Mouse (Mus musculus): ENCODE data around the gene Hfm1. TPM values are rescaled to one million over a fixed set of nuclear protein-coding genes. Genes with fewer than 3 reads are reported as not detected.
A peak's percentile ranks its signal among the peaks of the same experiment; 100 is the strongest.

Gene Hfm1
- polyA plus RNA-seq, 1 experiment from 2014 or later: 0.20 TPM

- Histone ChIP-seq H3K27me3 (replicated peaks) (0 out of 2 replicates have a peak, but pooled peaks cover 5% of the 10 kb centered on the region), H3K27ac (no peak overlapping the region), H3K9ac (no peak overlapping the region), H3K9me3 (replicated peaks) (no peaks in the 10 kb centered on the region), H3K4me1 (peaks cover 14% of the 10 kb centered on the region), H3K4me3 (no peak overlapping the region), H3K4me2 (peak overlapping the region; percentile 60; the same call in 1 of the 2 replicates), H3K36me3 (no peaks in the 10 kb centered on the region)
- ATAC-seq: 0 out of 2 replicates have a peak, but pooled peaks have one; percentile 5
- WGBS (ENCODE audit: insufficient replicate concordance): 21% methylated on average over 9 of the region's 9 CpGs
Observed at GRCm38 (mm10) chr5:106801215-106801863, 124.8 kb downstream of the Hfm1 start.

GRCm38 (mm10) chr5:106797896-106798295 lies 128.2 kb downstream of the Hfm1 start:
- ATAC-seq: no peak
- Histone ChIP-seq H3K27me3 (replicated peaks) (0 out of 2 replicates have a peak, but pooled peaks cover 5% of the 10 kb centered on the region), H3K4me2 (no peak overlapping the region), H3K9ac (no peak overlapping the region), H3K9me3 (replicated peaks) (no peaks in the 10 kb centered on the region), H3K27ac (no peak overlapping the region), H3K4me1 (peaks cover 13% of the 10 kb centered on the region), H3K4me3 (no peak overlapping the region), H3K36me3 (no peaks in the 10 kb centered on the region)
- WGBS (ENCODE audit: insufficient replicate concordance): 60% methylated on average over 5 of the region's 5 CpGs

- 0 out of 2 replicates have a peak, but pooled peaks cover 3% of the 10 kb centered on the region for H3K4me1 ChIP-seq
- peak overlapping the region; percentile 27; the same call in 1 of the 2 replicates for H3K4me2 ChIP-seq
- H3K9ac ChIP-seq: no peak overlapping the region
- peaks cover 16% of the 10 kb centered on the region; the same call in 1 of the 2 replicates for H3K27me3 ChIP-seq (replicated peaks)
- H3K36me3 ChIP-seq: no peaks in the 10 kb centered on the region
- no peaks in the 10 kb centered on the region for H3K9me3 ChIP-seq (replicated peaks)
- WGBS (ENCODE audit: insufficient replicate concordance): 10% methylated on average over 6 of the region's 6 CpGs
- no peak overlapping the region for H3K4me3 ChIP-seq
- H3K27ac ChIP-seq: no peak overlapping the region
- ATAC-seq: peak; percentile 70
Observed at GRCm38 (mm10) chr5:106791241-106791572, 134.9 kb downstream of the Hfm1 start.

- ATAC-seq: peak; percentile 60
- Histone ChIP-seq H3K36me3 (no peaks in the 10 kb centered on the region), H3K27me3 (replicated peaks) (peaks cover 16% of the 10 kb centered on the region; the same call in 1 of the 2 replicates), H3K27ac (no peak overlapping the region), H3K4me1 (0 out of 2 replicates have a peak, but pooled peaks cover 3% of the 10 kb centered on the region), H3K9ac (no peak overlapping the region), H3K9me3 (replicated peaks) (no peaks in the 10 kb centered on the region), H3K4me2 (peak overlapping the region; percentile 27; the same call in 1 of the 2 replicates), H3K4me3 (no peak overlapping the region)
- WGBS (ENCODE audit: insufficient replicate concordance): 29% methylated on average over 5 of the region's 5 CpGs
Observed at GRCm38 (mm10) chr5:106790496-106791240, 135.5 kb downstream of the Hfm1 start.

Small RNA genes lying within 50 kb of the gene (microRNA-seq; reads per million reads assigned to microRNA genes)
- gene Gm27527: not detected

Other genes starting within 250 kb of the Hfm1 start
- gene Zfp644, start 229.0 kb downstream of the Hfm1 start, polyA plus RNA-seq (2016; fragmentation: Nextera tagmentation; extraction: Ambion mirVana): 23.2 and 26.3 TPM in 2 replicates
- gene Cdc7, start 38.0 kb upstream of the Hfm1 start, polyA plus RNA-seq (2016; fragmentation: Nextera tagmentation; extraction: Ambion mirVana): 29.3 and 29.5 TPM in 2 replicates